Mouse (Mus musculus) myocyte (in vitro differentiated cells): ENCODE results near the gene Apod.

Source experiments
- CEBPB ChIP-seq: IDR thresholded peaks from 2 replicates; pipeline ENCODE4 v1.6.1; 2011; ENCODE audit warnings: mild to moderate bottlenecking, moderate library complexity; ENCODE audit not compliant: poor library complexity, insufficient read depth, severe bottlenecking
- E2F4 ChIP-seq: IDR thresholded peaks from one replicate; pipeline ENCODE4 v1.6.1; 2011; ENCODE audit warnings: mild to moderate bottlenecking, control low read depth, moderate library complexity; ENCODE audit not compliant: insufficient read depth
- MAX ChIP-seq: IDR thresholded peaks from one replicate; pipeline ENCODE4 v1.6.1; 2011; ENCODE audit warnings: low read depth, mild to moderate bottlenecking, control low read depth
- MYOD1 ChIP-seq, 3 experiments: IDR thresholded peaks; one replicate each; pipeline ENCODE4 v1.6.1; 2011; ENCODE audit warnings: control low read depth in 2 of 3, low read depth in 2 of 3, mild to moderate bottlenecking in 2 of 3, moderate library complexity in 1 of 3; ENCODE audit not compliant: insufficient read length in 2 of 3, control insufficient read depth in 1 of 3
- MYOG ChIP-seq, 3 experiments: IDR thresholded peaks; one replicate each; pipeline ENCODE4 v1.6.1; 2011; ENCODE audit warnings: control low read depth in 2 of 3, low read depth in 2 of 3, mild to moderate bottlenecking in 2 of 3; ENCODE audit not compliant: insufficient read length in 2 of 3, control insufficient read depth in 1 of 3, insufficient read depth in 1 of 3
- POLR2A ChIP-seq: IDR thresholded peaks from one replicate; pipeline ENCODE4 v1.6.1; 2011; ENCODE audit warnings: low read depth, mild to moderate bottlenecking, control low read depth, moderate library complexity; ENCODE audit not compliant: insufficient read length
- POLR2AphosphoS2 ChIP-seq: IDR thresholded peaks from one replicate; pipeline ENCODE4 v1.6.1; 2011; ENCODE audit warnings: low read depth, control low read depth; ENCODE audit not compliant: insufficient read length
- REST ChIP-seq: IDR thresholded peaks from one replicate; pipeline ENCODE4 v1.6.1; 2011; ENCODE audit warnings: mild to moderate bottlenecking, control low read depth, moderate library complexity; ENCODE audit not compliant: insufficient read depth, insufficient read length
- TCF12 ChIP-seq: IDR thresholded peaks from one replicate; pipeline ENCODE4 v1.6.1; 2011; ENCODE audit warnings: mild to moderate bottlenecking, control low read depth; ENCODE audit not compliant: poor library complexity, insufficient read depth, severe bottlenecking
- USF1 ChIP-seq: IDR thresholded peaks from one replicate; pipeline ENCODE4 v1.6.1; 2011; ENCODE audit warnings: low read depth, mild to moderate bottlenecking, control low read depth, moderate library complexity

DNA sequence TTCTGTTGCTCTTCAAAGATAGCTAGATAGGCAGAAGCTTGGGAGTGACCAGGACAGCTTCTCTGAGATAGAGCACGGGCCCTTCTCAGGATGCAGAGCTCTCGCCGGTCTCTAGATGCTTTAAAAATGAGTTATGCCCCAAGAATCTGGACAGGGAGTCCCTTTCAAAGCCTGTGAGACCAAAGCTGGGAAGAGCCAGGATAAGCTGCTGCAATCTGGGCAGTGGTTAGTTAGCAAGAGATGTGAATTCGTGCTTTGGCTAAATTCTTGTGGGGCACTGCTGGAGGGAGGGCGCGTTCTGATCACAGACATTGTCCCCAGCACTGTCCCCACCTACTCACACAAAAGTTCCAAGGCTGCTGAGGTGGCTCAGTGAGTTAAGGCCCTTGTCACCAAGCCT lies 36.0 kb downstream of the Apod start:
- TF ChIP-seq POLR2A (no peak), MYOD1 (IDR thresholded peaks at IDR 0.05; ENCODE audit: control insufficient read depth in 1 of 3, insufficient read length in 2 of 3, low read depth in 2 of 3) (no peak), TCF12 (no peak), CEBPB (no peak), MAX (no peak), POLR2AphosphoS2 (no peak), E2F4 (no peak), USF1 (no peak), MYOG (IDR thresholded peaks at IDR 0.05; ENCODE audit: control insufficient read depth in 1 of 3, insufficient read depth in 1 of 3, insufficient read length in 2 of 3, low read depth in 2 of 3) (no peak), REST (no peak)
